Mouse (Mus musculus): ENCODE measurements around the gene Rfx4. TPM values are rescaled to one million over a fixed set of nuclear protein-coding genes. Genes with fewer than 3 reads are reported as not detected.

Rfx4 gene
- total RNA-seq, 2 experiments from 2014 or later, result not detected

DNA sequence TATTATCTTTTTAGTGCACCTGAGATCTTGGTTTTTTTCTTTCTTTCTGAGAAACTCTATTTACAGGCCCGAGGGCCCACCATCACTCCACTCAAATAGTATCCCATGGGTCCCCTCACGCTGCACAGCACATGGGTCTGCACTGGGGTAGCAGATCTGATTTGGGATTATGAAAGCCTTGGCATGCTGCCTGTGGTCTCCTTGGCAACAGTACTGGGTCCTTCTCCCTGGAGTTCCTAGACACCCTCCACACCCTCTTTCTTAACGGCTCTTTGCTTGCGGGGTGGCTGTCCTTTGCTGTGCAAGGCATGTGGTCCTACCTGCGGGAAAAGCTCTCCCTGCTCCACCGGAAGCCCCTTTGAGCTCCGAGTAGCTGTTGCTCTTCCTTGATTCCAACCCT is 147.4 kb downstream of the Rfx4 start:
- peak; percentile 45 for ATAC-seq (replicated peaks; ENCODE audit: poor library complexity, severe bottlenecking)

DNA sequence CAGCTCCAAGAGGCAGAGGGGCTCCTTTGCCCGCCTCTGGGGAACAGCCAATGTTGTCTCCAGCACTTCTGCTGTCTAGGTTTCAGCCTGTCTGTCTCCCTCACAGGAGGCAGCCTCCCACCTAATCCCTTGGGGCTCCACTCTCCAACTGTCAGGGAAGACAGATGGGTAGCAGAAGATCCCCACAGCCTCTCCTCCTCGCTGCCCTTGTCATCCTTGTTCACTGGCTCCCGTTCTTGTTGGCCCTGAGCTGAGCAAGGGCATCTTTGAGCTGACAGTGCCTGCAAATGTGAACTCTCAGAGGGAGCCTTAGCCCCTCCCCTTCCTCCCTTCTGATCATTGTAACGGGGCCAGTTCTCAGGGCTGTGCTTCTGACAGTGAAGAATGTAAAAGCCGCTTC is 147.9 kb downstream of the Rfx4 start:
- ATAC-seq (replicated peaks; ENCODE audit: poor library complexity, severe bottlenecking), result no peak

DNA sequence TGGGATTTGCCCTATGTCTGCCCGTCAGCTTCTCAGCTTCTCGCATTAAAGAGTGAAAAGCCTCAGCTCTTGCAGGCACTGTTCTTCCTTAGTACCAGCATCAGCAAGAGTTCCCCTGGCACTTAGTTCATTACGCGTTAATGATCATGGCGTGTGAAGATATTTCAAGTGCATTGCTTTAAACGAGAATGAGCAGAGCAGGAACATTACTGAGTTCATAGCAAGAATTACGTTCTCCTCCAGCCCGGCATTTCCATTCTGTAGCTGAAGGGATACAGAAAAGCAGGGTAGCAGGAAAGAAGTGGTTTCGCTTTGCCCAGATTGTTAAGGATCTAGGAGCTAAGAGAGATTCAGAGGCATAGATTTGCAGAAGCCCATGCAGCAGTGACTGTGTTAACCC is 151.0 kb downstream of the Rfx4 start:
- ATAC-seq (replicated peaks; ENCODE audit: poor library complexity, severe bottlenecking), result no peak

DNA sequence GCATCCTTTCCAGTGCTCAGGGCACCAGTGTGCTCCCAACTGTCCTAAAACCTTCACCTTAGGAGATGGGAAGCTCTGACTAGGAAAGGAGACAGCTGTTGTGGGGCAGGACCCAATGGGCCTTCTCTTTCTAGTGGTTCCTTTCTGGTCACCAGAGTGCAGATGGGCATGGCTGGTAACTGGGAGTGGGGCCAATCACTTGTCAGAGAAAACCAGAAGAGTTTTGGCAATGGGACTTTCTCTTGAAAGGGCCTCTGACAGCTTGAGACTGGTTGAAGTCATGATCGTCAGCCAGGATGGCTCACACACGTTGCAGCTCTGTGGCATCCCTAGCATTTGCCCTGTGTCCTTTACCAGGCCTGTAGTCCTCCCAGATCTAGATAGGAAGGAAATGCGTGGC is 152.1 kb downstream of the Rfx4 start:
- 0 out of 2 replicates have a peak, but pooled peaks have one; percentile 20 for ATAC-seq (replicated peaks; ENCODE audit: poor library complexity, severe bottlenecking)

DNA sequence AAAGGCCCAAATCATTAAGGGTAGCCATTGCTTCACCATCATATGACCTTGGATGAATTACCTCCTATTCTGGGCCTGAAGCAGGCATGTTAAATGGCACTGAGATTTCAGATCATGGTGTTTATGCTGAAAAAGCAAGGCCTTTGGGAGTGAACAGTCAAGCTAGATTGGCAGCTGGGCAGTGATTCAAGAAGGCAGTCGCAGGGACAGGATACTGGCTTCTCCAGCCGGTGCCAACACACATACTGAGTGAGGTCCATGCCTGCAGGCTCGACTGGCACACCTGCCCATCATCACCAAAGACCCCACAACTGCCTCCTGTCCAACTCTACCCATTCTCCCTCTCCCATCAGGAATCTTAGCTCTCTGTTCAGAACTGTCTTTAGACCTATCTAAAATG is 152.6 kb downstream of the Rfx4 start:
- ATAC-seq (replicated peaks; ENCODE audit: poor library complexity, severe bottlenecking), result no peak

DNA sequence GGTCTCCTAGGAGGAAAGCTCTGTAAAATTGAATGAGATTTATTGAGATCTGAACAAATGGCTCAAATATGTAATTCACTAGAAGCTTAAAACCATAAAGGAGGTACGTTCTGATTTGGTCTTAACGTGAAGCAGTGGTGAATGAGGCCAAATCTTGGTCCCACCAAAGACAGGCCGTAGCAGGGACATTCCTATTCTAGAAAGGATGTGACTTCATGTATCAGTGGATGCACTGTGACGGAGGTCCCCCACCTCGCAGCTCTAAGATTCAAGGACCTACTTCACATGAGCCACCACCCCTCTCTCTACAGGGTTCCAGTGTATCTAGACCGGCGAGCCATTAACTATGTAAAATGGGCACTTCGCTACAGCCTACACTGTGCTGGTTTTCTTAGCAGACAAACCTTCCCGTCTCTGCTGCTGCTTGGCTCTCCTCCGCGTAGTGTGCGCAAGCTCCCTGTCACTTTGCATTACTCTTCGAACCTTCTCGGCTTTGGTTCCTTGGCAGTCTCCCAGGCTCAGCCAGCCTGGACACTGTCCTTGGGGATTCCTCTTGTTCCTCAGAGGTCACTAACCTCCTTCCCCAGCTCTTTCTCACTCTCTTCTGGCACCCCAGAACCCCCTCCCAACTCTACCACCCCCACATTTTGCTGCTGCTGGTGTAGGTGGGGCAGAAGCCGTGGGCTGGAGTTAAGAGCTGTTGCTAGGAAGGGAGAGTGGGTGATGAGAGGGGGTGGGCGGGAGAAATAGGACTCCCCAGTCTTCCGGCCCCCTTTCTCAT is 153.3 kb downstream of the Rfx4 start:
- no peak for ATAC-seq (replicated peaks; ENCODE audit: poor library complexity, severe bottlenecking)

DNA sequence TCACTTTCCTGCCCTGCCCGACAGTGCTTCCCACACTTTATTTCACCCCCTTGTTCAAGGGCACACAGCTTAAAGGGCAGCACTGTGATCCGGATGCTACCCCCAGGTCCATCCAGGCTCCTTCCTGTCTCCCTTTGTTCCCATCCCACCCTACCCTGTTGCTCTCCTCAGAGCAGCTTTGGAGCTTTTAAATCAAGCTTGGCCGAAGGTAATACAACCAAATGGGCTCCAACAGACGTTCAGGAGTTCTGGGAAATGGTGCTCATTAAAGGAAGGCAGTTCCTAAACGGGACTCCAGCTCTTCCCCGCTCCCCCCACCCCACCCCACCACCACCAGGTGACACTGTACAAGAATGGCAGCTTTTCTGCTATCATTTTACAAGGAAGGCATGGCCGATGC is 154.3 kb downstream of the Rfx4 start:
- no peak for ATAC-seq (replicated peaks; ENCODE audit: poor library complexity, severe bottlenecking)

DNA sequence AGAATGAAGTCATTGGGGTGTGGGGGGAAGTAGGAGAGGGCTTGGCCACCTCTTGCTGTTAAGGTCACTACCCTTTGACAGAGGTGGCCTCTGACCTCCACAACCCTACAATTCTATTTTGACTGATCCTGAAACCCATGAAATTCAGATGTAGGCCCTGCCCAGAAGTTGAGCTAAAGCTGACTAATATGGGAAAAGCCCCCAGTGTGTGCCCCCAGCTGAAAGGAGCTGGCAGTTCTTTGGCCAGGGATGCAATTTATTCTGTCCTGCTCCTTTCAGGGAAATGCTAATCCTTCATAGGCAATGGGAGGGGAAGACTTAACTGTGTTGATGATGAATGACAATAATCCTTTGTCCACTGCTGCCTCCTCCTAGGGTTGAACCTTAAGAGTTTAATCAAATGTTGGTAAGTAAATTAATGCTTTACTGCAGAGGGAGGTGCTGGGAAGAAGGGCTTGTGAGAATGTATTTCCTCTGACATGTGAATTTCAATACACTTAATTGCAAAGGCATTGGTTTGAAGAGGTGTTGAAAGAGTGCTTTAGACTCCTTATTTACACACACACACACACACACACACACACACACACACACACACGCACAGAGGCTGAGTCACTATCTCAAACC is 155.0 kb downstream of the Rfx4 start:
- no peak for ATAC-seq (replicated peaks; ENCODE audit: poor library complexity, severe bottlenecking)

DNA sequence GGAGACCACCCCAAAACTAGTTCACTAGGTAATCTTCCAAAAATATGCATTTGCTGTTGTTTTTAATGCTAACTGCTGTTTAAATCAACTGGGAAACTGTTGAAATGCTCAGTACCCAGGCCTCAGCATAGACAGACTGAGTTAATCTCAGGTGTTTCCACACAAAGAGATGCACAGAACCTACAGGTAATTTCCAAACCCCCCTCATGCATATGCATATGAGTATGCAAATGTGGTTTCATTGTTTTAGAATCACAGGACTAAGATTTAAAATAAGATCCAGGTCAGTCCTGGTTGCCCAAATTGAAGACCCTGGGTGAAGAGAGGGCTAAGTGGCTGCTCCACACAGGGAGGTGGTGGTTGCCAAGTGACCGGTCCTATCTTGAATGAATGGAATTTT is 157.3 kb downstream of the Rfx4 start:
- no peak for ATAC-seq (replicated peaks; ENCODE audit: poor library complexity, severe bottlenecking)

DNA sequence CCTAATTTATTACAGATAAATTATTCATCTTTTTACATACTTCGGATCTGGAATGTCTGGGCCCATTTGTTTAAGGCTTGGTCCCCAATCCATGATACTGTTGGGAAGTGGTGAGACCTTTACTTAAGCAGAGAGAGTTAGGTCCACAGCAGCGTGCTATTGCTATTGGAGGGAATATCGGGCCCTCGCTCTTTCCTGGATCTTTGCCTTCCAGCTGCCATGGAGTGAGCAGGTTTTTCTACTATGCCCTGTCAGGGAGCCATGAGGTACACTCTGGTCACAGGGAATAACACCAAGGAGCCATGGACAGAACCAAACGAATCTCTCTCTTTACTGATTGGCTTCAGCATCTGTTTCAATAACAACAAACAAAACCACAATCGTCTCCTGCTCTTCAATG is 159.6 kb downstream of the Rfx4 start:
- ATAC-seq (replicated peaks; ENCODE audit: poor library complexity, severe bottlenecking), result no peak

DNA sequence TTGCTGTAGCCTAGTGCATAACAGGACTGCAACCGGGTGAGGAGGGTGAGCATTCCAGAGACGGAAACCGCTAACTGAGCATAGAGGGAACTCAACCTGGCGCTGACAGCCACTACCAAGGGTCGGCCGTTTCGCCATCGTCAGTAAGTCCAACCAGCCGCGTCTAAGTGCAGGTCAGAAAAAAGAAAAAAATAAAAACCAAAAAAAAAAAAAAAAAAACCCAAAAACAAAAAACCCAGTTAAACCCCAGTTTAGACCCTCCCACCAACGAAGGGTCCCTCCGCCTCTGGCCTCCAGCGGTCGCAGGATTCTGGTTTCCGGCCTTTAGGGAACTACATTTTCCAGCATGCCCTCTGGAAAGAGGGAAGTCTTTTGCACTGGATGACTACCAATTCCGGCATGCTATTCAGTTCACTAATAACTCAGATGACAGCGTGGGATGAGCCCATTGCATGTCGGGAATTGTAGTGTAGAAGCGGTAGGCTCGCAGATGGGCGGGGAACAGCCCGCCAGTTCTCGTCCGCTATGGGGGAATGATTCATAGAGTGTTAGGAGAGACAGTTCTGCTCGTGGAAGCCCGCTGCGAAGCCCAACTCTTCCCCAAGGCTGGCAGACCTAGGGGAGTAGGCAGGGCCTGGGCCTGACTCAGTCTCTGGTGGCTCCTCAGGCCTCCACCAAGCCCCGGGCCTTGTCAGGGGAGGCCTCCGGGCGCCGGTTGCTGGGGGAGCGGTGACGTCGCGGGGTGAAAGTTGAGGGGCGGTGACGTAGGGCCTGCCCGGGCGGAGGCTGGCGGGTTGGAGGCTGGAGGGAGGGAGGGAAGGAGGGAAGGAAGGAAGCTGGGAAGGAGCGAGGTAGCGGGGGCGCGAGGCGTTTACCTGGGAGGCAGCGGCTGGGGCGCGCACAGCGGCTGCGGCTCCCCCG is 161.2 kb downstream of the Rfx4 start, which contains the start of gene Ric8b:
Ric8b (plus strand) TSS at position 807 of the 921 bp plus-strand sequence.
- peak; percentile 92 for ATAC-seq (replicated peaks; ENCODE audit: poor library complexity, severe bottlenecking)

DNA sequence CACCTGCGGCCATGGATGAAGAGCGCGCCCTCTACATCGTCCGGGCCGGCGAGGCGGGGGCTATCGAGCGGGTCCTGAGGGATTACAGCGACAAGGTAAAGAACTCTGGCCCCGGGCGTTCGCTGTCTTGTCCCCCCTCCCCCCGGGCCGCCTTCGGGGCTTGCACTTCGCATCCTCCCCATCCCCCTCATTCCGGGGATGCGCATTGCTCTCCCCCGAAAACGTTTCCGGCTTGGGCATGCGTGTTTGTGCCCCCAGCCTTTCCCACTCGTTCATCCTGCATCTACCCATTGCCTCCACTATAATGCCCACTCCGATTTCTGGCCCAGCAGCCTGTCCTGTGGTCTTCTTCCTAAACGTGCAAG is 161.9 kb downstream of the Rfx4 start:
- no peak for ATAC-seq (replicated peaks; ENCODE audit: poor library complexity, severe bottlenecking)

DNA sequence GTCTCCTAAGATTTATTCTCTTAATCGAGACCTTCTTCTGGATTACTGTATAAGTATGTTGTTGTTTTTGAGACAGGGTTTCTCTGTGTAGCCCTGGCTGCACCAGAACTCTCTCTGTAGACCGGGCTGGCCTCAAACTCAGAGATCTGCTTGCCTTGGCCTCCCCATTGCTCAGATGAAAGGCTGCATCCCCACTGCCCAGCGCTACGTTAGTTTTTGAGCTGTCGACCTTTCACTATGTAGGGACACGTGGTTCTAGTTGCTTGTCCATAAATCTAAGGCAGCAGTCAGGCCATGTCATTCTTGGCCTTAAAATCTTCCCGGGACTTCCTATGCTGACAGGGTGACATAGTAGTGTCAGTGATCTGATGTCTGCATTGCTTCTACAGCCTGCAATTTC is 170.5 kb downstream of the Rfx4 start:
- no peak for ATAC-seq (replicated peaks; ENCODE audit: poor library complexity, severe bottlenecking)

DNA sequence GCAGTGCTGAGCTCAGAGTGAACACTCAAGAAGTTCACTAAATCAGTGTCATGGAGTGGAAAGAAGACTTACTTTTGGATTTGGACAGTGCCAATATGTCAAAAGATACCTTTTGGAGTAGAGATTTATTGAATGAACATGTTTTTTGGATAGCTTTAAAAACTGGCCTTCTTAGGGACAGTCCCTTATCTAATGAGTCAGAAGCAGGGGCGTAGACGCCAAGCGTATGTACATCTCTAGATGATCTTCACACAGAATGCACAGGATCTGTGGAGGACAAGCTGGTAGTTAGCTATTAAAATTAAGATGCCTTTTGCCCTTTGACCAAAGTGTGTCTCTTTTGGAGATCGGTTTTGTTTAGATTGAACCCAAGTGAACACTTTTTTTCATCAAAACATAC is 171.0 kb downstream of the Rfx4 start:
- ATAC-seq (replicated peaks; ENCODE audit: poor library complexity, severe bottlenecking), result no peak

DNA sequence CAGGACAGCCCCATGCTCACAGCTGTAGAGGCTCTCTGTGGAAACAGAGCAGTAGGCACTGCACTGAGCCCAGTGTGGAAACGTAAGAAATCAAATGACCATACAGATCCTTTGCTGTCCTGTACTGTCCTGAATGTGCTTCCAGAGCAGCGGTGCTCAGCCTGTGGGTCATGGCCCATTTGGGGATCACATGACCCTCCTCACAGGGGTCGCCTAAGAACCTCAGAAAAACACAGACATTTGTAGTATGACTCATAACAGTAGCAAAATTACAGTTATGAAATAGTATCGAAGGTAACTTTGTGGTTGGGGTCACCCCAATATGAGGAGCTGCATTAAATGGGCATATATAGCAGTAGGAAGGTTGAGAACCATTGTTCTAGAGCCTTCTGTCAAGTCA is 172.6 kb downstream of the Rfx4 start:
- ATAC-seq (replicated peaks; ENCODE audit: poor library complexity, severe bottlenecking), result no peak

DNA sequence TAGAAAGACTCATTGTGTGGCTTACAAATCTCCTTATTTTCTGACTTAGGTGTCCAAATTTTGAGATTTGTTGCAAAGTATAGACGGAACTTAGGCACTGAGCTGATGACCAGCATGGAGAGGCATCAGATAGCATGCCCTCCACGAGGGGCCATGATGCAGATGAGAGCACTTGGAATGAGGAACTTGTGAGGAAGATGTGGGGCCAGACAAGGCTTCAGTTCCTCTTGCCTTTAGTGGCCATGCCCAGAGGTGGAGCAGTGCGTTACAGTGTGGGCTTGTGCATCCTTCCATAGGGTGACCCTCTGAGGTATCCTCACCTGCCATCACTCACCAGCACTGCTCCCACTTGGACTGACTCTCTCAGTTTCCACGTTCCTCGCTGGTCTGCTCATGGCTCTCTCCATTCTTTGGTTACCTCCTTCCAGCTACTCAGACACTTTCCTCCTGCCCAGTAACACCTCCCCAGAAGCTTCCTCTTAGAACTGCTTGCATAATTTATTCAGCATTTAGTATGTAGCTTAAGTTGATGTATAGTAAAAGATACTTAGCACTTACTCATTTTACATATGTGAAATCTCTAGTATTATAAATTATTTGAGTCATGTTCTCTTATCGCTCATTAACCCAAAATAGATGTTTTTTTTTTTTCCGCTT is 179.8 kb downstream of the Rfx4 start:
- peak; percentile 99 for ATAC-seq (replicated peaks; ENCODE audit: poor library complexity, severe bottlenecking)

DNA sequence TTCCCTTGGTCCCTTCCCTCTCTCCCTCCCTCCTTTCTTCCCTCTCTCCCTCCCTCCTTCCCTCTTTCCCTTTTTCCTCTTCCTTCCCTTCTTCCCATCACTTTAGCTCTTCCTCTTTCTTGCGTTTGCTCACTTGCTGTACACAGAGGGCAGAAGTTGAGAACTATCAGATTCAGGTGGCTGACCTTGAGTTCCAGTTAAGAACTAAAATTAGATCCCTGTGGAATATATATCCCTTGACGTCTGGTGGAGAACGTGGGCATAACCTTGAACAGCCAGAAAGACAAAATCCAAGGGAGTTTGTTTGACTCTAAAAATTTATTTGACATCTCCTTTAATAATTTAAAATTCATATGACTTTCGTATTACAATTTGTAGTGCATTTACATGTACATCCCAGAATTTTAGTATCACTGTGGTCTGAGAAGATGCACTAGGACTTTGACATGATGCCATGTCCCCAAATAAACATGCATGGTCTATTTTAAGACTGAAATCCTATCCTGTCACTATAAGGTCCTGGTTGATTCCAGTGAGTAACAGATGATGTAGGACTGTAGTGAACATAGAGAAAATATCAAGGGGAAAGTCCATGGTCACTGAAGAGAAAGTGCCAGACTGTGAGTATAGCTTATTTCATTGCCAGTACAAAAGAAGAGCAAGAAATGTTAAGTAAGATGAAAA is 181.1 kb downstream of the Rfx4 start:
- no peak for ATAC-seq (replicated peaks; ENCODE audit: poor library complexity, severe bottlenecking)

DNA sequence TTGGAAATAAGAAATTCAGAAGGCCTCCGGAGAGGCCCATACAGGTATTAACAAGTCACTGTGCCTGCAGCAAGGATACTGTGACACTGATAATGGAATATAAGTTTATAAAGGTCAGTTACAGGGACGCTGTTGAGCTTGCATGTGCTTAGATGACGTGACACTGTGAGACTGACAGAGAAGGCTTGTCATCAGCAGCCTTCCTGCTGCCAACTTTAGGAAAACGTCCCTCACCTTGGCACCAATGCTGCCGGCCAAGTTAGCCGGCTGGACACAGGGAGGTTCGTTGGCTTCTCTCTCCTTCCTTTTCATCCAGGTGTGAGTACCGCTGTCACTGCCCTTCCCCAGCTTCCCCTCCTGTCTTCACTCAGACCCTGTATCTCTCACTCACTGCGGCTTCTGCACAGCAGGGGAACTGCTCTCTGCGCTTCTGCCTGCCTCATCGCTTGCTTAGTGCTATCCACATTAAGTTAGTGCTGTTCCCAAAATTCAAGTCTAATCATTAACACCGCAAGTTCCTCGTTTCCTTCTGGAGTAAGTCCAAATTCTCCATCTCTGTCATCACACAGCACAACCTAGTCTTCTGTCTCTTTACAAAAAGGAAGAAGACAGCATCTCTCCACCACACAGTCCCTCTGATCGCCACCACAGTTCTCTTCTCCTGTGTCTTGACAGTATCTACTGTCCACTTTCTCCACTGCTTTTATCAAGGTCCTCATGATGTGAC is 182.4 kb downstream of the Rfx4 start:
- ATAC-seq (replicated peaks; ENCODE audit: poor library complexity, severe bottlenecking), result no peak

DNA sequence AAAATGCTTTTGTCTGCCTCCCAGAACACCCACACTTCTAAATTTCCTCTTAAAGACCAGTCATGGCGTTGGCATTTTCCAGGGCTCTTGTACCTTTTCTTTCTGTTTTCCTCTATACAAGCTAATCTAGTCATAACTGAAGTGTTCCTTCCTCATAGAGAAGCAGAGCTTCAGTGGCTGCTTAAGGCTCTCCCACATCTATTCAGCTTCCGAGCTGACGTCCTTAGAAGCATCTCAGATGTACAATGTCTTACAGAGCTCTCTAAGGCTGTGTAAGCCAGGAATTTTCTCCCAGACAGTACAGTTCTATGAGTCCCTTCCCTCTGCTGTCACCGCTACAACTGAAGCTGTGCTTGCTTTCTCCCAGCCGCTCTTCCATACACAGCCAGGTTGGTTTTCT is 183.0 kb downstream of the Rfx4 start:
- no peak for ATAC-seq (replicated peaks; ENCODE audit: poor library complexity, severe bottlenecking)

Data from granulocyte monocyte progenitor cell, adult 5-6 weeks (primary cell).